Mouse (Mus musculus) hindbrain, embryonic 14.5 days (tissue): ENCODE data around the gene Taf13. TPM values are rescaled to one million over a fixed set of nuclear protein-coding genes. Genes with fewer than 3 reads are reported as not detected.

Experiments
- microRNA-seq: library from miRNA; unstranded; fragments of <30 nt; microRNA quantifications from one replicate; pipeline ENCODE4, GENCODE M21; 2016
- polyA plus RNA-seq: library from polyadenylated mRNA; unstranded; fragments of >200 nt; fragmentation: Nextera tagmentation; extraction: Ambion mirVana; gene quantifications from 2 replicates; pipeline ENCODE4 v1.2.1, GENCODE M21; 2014

The Taf13 gene
- polyA plus RNA-seq, 1 experiment from 2014 or later, result 41.0 TPM

Small RNAs within 50 kb of the gene (microRNA-seq; reads per million reads assigned to microRNA genes)
- gene Gm22860, result not detected

Other genes with a start within 250 kb of the Taf13 start
- gene Mybphl, start 206.8 kb upstream of the Taf13 start, polyA plus RNA-seq, result 0.16 and 0.31 TPM in 2 replicates
- gene Psrc1, start 187.9 kb upstream of the Taf13 start, polyA plus RNA-seq, result 5.6 and 9.6 TPM in 2 replicates
- gene Celsr2, start 156.1 kb upstream of the Taf13 start, polyA plus RNA-seq, result 39.4 and 49.7 TPM in 2 replicates
- 207 and 222 TPM in 2 replicates for gene Sars, start 126.5 kb upstream of the Taf13 start, polyA plus RNA-seq
- 1.7 and 2.8 TPM in 2 replicates for gene 1700013F07Rik, start 37.5 kb upstream of the Taf13 start, polyA plus RNA-seq
- 15.4 and 18.3 TPM in 2 replicates for gene 5330417C22Rik, start 35.2 kb upstream of the Taf13 start, polyA plus RNA-seq
- gene Tmem167b, start 9.2 kb upstream of the Taf13 start, polyA plus RNA-seq, result 51.8 and 52.0 TPM in 2 replicates
- gene Wdr47, start 19.6 kb downstream of the Taf13 start, polyA plus RNA-seq, result 105 and 130 TPM in 2 replicates
- 40.2 and 42.8 TPM in 2 replicates for gene Clcc1, start 82.2 kb downstream of the Taf13 start, polyA plus RNA-seq
- 22.7 and 24.2 TPM in 2 replicates for gene Gpsm2, start 150.6 kb downstream of the Taf13 start, polyA plus RNA-seq
- not detected in 2 replicates for gene Aknad1, start 168.0 kb downstream of the Taf13 start, polyA plus RNA-seq